Mouse (Mus musculus) urinary bladder, postnatal 25 days (tissue): ENCODE measurements around the gene Gpr18.

Experiments used
- DNase-seq: peaks from one replicate; pipeline ENCODE4 v3.0.0; 2022; ENCODE audit warnings: low spot score

Gene Gpr18

GRCm38 (mm10) chr14:121915621-121916020 lies at the start of gene Gpr18:
Gene Gpr18 (minus strand): TSS chr14:121915781.
- no peak for DNase-seq

DNA sequence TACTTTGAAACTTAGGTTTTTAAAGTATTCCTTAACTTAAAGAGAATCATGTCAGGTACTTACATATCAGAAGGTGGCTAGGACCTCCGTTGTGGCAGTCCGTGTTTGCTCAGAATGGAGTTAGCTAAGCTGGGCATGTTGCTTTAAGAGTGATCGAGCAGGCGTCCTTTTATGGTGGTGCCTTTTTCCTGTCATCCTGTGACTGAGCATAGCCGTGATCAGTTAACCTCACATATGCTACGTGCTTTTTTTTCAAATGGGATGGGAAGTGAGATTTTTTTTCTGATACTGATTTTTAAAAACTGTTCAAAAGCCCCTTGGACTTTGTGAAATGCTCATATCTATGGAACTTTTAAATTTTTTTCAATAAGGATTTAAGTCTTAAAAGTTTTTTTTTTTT lies 49.4 kb upstream of the Gpr18 start, which contains the start of gene Gpr183:
Gpr183 (minus strand) TSS at position 206 of the 400 bp plus-strand sequence.
- DNase-seq, result no peak

GRCm38 (mm10) chr14:121963942-121964335 lies 48.4 kb upstream of the Gpr18 start:
- DNase-seq, result no peak

GRCm38 (mm10) chr14:121963251-121963941 lies 47.8 kb upstream of the Gpr18 start:
- no peak for DNase-seq

DNA sequence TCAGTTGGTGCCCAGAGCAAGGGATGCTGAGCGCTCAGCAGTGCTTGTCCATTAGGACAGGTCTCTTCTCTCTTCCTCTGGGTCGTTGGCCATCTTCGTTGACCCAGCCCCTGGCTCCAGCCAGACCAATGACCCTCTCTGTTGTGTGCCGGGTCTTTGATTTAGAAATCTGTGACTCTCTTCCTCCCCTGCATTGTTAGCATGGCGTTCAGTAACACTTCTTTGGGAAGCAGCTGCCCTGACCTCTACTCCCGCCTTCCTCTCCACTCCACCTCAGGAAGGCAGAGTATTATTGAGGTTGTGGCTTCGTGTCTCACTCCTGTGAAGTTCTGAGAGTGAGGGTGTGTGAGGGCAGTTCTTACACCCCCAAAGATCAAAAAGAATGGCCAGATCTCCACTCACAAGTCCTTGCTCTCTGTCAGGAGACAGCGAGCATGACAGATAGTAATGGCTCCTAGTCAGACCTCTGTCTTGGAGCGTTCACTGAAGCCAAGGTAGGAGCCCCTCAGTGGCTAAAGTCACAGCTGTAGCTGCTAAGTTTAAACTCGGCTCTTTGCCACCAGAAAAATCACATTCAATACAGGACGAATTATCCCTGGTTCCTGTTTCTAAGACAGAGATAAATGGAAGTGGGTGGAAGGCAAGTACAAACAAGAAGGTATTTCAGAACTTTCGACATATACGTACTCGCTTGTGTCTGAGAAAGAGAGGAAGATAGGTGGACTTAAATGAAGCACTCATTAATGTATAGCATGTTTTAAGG lies 46.7 kb upstream of the Gpr18 start:
- no peak for DNase-seq

GRCm38 (mm10) chr14:121961496-121962127 lies 46.0 kb upstream of the Gpr18 start:
- no peak for DNase-seq

- DNase-seq, result no peak
Observed at GRCm38 (mm10) chr14:121960997-121961396, 45.4 kb upstream of the Gpr18 start.

- no peak for DNase-seq
Observed at GRCm38 (mm10) chr14:121960531-121960930, 45.0 kb upstream of the Gpr18 start.

DNA sequence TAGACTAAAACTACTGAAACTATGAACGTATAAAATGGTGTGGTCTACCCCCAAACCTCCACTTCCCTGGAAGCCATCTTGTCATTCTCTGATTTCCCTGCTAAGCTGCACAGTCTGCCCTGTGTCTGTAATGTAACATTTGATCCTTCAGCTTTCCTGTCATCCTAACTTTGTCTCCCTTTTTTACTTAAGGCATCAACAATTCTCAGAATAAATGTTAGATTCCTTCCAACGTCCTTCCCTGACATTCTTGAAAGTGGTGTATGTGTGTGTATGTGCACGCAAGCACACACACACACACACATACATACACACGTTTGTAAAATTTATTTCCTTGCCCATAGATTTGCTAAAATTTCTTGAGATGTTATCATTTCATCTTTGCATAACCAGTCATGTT lies 44.5 kb upstream of the Gpr18 start:
- DNase-seq, result no peak

DNA sequence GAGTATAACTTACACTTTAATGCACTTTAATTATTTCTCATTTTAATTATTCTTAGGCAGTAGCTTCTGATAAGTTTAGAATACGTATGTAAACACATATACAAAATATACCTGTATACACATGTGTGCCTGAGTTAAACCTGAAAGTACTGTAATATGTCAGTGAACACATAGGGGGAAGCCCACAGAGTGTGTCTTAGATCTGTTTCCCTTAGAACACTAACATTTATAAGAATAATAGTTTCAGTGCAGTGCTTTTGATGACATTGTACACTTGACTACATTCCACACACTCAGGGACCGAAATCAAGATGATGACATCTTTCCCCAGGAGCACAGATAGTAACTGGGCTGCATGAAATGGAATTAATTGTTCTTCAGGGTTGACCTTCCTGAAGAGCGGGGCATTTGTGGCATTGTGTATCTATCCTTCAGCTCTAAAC lies 44.0 kb upstream of the Gpr18 start:
- no peak for DNase-seq

DNA sequence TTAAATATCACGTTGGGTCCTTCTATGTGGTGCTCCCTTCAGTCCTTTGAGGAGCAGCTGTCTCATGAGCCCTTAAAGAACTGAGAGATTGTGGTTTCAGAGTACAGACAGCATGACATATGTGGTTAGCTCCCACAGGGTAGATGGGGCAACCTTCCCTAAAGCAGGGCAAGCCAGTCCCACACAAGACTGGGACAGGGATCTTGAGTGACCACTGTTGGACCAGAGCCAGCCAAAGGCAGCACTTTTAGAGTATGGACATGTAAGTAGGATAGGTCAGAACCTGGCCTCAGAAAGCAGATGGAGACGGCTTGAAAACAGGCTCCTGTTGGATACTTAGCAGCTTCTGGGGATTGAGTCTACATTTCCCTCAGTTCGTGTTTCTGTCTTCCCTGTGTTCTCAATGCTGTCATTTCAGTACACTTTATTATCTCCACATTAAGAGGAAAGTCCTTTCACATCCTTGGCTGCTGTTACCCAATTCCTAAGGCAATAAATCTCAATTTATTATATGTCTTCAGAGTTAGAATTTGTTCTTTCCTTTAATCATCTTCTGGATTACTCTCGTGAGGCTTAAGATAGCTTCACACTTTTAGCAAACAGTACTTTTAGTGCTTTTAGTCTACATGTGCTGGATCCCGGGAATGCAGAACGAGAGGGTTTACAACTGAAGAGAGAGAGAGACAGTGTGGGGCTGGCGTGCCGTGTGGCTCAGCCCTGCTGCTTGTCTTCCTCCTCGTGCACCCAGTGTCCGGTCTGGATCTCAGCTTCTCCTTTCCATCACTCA lies 43.4 kb upstream of the Gpr18 start:
- no peak for DNase-seq

DNA sequence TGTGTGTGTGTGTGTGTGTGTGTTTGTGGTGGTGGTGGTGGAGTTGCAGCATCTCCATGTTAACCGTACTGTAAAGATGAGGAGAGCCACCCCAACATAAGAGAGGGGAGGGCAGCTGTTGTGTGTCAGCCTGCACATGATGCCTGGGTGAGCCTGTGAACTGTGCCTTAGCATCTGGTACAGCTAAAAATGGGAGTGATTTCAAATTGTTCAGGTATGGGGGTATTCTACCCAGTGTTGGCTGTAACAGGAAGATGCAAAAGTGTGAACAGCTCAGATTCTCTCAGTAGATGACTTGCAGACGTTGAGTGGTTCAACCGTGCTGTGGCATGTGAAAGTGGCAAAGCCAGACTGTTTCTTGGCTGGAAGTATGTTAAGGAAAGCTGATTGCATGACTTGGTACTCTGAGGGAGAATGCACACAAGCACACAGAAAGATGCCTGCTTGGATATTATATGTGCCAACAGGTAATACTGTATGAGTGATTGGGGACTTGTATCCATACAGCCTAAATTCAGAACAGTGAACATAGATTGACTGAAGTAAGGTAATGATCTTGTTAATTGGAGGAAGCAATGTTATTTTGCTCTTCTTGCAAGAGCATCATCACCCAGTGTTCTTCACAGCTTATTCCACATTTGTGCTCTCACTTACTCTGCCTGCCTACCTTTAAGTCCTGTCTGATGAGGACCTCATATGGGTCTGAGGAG lies 42.6 kb upstream of the Gpr18 start:
- no peak for DNase-seq

DNA sequence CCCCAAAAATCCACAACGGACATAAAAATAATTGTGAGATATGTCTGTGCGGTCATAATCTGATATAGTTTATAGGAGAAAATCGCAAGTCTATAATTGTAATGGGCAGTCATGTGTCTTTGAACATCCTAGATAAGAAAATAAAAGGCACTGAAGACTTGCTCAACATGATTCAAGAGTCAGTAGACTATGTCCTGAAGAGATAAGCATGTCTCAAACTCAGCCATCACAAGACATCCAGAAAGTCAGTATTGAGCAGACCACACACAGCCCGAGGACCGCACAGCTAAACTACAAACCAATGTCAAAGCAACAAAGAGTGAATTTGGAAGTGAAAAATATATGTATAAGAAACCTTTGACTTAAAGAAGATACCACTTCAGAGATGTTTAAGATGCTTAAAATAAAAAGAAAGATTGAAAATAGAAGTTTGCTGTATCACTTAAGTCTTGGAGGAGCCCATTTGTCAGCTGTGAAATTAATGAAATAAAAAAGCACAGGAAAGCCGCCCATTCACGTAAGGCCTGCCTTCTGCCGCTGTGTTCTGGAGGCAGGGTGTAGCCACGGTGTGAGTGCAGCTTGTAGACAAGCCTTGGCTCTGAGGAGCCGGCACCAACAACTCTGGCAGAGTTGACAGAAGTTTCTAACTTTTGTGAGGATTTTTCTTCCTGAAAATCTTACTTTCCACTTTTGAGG lies 41.7 kb upstream of the Gpr18 start:
- no peak for DNase-seq

DNA sequence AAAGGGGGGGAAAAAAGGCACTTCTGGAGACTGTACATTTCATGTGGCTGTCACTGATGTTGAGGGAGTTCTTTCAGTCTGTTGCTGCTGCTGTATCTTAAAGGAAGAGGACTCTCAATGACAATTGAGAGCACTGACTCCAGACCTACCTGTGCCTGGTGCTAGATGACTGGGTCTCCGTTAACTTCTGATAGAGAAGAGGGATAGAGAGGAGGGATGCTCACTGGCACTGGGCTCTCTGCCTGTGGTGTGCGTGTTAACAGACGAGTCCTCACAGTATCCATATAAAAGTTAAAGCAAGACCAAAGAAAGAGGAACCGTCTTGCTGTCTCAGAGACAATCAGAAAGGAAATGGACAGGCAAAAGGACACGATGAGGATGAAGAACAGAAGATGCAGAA lies 40.7 kb upstream of the Gpr18 start:
- no peak for DNase-seq

- no peak for DNase-seq
Observed at GRCm38 (mm10) chr14:121955176-121955795, 39.7 kb upstream of the Gpr18 start.

GRCm38 (mm10) chr14:121954608-121955007 lies 39.0 kb upstream of the Gpr18 start:
- DNase-seq, result no peak

- no peak for DNase-seq
Observed at GRCm38 (mm10) chr14:121954129-121954528, 38.5 kb upstream of the Gpr18 start.

DNA sequence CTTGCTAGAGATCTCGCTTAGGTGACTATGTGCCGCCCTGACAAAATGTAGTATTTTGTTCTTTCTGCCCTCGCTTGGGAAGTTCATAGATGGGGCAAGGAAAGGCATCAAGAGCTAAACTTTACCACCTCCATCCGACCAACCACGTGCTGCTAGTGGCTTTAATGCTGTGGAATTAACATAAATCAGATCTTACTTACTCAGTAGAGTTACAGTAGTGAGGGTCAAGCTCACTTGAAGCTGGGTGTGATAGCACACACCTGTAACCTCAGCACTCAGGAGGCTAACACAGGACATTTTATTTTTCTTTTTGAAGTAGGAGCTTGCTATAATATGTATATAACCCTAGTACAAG lies 36.4 kb upstream of the Gpr18 start:
- DNase-seq, result no peak

DNA sequence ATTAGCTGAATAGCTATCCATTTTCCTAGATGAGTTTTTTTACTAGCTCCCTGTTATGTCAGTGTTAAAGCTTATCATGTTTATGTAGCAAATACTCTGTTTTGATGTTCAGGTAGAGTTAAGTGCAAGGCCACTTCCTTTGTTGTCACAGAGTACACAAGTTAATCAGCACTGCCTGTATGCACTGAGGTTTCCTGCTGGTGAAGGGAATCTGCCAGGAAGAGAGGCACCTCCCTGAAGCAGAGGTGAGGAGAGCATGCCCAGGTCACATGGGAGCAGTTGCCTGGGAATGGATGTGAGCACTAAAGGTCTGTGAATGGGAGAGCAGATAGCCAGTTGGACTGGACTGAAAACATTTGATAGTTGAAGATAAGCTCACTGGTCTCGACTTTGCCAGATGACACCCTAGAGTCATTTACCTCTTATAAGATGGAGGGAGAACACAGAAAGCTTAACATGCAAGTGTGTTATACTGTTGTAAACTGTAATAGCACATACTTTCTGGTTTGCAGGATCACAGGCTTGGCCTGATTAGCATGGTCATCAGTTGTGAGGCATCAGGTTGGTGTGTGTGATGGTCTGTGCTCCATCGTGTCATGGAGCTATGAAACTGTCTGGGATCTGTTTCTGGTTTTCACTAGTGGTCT lies 35.9 kb upstream of the Gpr18 start:
- no peak for DNase-seq

DNA sequence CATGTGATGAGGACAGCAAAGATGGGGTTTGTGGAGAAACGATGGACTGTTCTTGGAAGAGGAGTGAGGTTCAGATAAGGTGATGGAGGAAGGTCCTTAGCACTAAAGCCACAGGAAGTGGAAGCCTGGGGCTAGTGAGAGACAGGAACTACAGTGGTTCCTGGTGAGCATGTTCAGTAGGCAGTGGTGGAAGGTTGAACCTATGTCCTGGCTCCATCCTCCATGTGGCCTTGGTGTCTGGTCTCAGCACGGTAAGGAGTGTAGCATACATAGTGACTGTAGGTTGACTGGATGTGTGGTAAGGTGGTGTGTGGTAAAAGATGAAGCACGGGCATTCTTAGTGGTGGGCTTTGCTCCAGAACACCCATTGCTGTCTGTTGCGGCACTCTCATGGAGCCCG lies 34.3 kb upstream of the Gpr18 start:
- no peak for DNase-seq
